Mouse (Mus musculus): ENCODE results near the gene Il1f10. TPM values are rescaled to one million over a fixed set of nuclear protein-coding genes. Genes with fewer than 3 reads are reported as not detected.

Il1f10 gene
- polyA plus RNA-seq, 1 experiment from 2014 or later, result 0.68 TPM

GRCm38 (mm10) chr2:24336545-24336944 lies 45.5 kb downstream of the Il1f10 start, which contains the start of gene Il1rn:
Gene Il1rn (plus strand): TSS chr2:24336853.
- Histone ChIP-seq H3K9ac (no peak within 1 kb of the TSS), H3K4me1 (no peaks in the 10 kb centered on the region), H3K27ac (replicated peaks) (no peak within 1 kb of the TSS), H3K9me3 (replicated peaks) (no peaks in the 10 kb centered on the region), H3K4me3 (replicated peaks) (no peak within 1 kb of the TSS), H3K4me2 (replicated peaks) (no peak within 1 kb of the TSS), H3K36me3 (no peaks in the 10 kb centered on the region), H3K27me3 (no peaks in the 10 kb centered on the region)
- no peak for ATAC-seq (ENCODE audit: insufficient number of reproducible peaks, low FRiP score, low TSS enrichment, low read depth)
- WGBS, result 71% methylated on average over 2 of the region's 2 CpGs

GRCm38 (mm10) chr2:24341395-24341885 lies 50.4 kb downstream of the Il1f10 start:
- Histone ChIP-seq H3K27me3 (no peaks in the 10 kb centered on the region), H3K9ac (no peak overlapping the region), H3K36me3 (no peaks in the 10 kb centered on the region), H3K4me1 (no peaks in the 10 kb centered on the region), H3K4me2 (replicated peaks) (no peak overlapping the region), H3K27ac (replicated peaks) (no peak overlapping the region), H3K9me3 (replicated peaks) (no peaks in the 10 kb centered on the region), H3K4me3 (replicated peaks) (no peak overlapping the region)
- no peak for ATAC-seq (ENCODE audit: insufficient number of reproducible peaks, low FRiP score, low TSS enrichment, low read depth)
- 69% methylated on average over 3 of the region's 3 CpGs for WGBS

Other genes starting within 250 kb of the Il1f10 start
- 1.0 and 1.4 TPM in 2 replicates for gene Hnmt, start 241.8 kb upstream of the Il1f10 start, polyA plus RNA-seq (2015; fragmentation: Nextera tagmentation; extraction: Ambion mirVana)
- not detected in 2 replicates for gene Tbpl2, start 194.6 kb upstream of the Il1f10 start, polyA plus RNA-seq (2015; fragmentation: Nextera tagmentation; extraction: Ambion mirVana)
- 1.4 and 1.8 TPM in 2 replicates for gene Il1f8, start 138.0 kb upstream of the Il1f10 start, polyA plus RNA-seq (2015; fragmentation: Nextera tagmentation; extraction: Ambion mirVana)
- 3.3 and 4.2 TPM in 2 replicates for gene Il1f9, start 104.7 kb upstream of the Il1f10 start, polyA plus RNA-seq (2015; fragmentation: Nextera tagmentation; extraction: Ambion mirVana)
- gene Il1f6, start 75.8 kb upstream of the Il1f10 start, polyA plus RNA-seq (2015; fragmentation: Nextera tagmentation; extraction: Ambion mirVana), result 3.6 and 4.4 TPM in 2 replicates
- 16.9 and 22.2 TPM in 2 replicates for gene Il1f5, start 14.2 kb upstream of the Il1f10 start, polyA plus RNA-seq (2015; fragmentation: Nextera tagmentation; extraction: Ambion mirVana)
- gene Il1rn, start 45.7 kb downstream of the Il1f10 start, polyA plus RNA-seq (2015; fragmentation: Nextera tagmentation; extraction: Ambion mirVana), result 7.4 and 11.9 TPM in 2 replicates
- gene Psd4, start 76.4 kb downstream of the Il1f10 start, polyA plus RNA-seq (2015; fragmentation: Nextera tagmentation; extraction: Ambion mirVana), result 5.4 and 5.7 TPM in 2 replicates
- 0.12 and 0.40 TPM in 2 replicates for gene Pax8, start 184.4 kb downstream of the Il1f10 start, polyA plus RNA-seq (2015; fragmentation: Nextera tagmentation; extraction: Ambion mirVana)

Data from embryonic facial prominence, embryonic 15.5 days (tissue).